Mouse (Mus musculus) hindbrain, embryonic 13.5 days (tissue): ENCODE measurements around the gene Wasf2. TPM values are rescaled to one million over a fixed set of nuclear protein-coding genes. Genes with fewer than 3 reads are reported as not detected.

Experiments used
- ATAC-seq: fragments of 200-750 bp; cut with Nextera tagmentation; 2 replicates; pipeline ENCODE4 v1.8.0; 2017; ENCODE audit warnings: moderate TSS enrichment; ENCODE audit not compliant: low FRiP score
- H3K27ac ChIP-seq: fragments of 300-500 bp; sonication (generic); 2 replicates; pipeline ENCODE4 v1.5.1; 2015; ENCODE audit warnings: inconsistent platforms, mild to moderate bottlenecking, moderate library complexity
- H3K27me3 ChIP-seq: fragments of 300-500 bp; sonication (generic); 2 replicates; pipeline ENCODE4 v1.6.1; 2015; ENCODE audit warnings: mild to moderate bottlenecking, inconsistent platforms
- H3K36me3 ChIP-seq: fragments of 300-500 bp; sonication (generic); 2 replicates; pipeline ENCODE4 v1.6.1; 2015; ENCODE audit warnings: mild to moderate bottlenecking, inconsistent platforms
- H3K4me1 ChIP-seq: fragments of 300-500 bp; sonication (generic); replicated peaks from 2 replicates; pipeline ENCODE4 v1.6.1; 2015; ENCODE audit warnings: inconsistent platforms
- H3K4me2 ChIP-seq: fragments of 300-500 bp; sonication (generic); 2 replicates; pipeline ENCODE4 v1.6.1; 2015; ENCODE audit warnings: inconsistent platforms, mild to moderate bottlenecking, moderate library complexity
- H3K4me3 ChIP-seq: fragments of 300-500 bp; sonication (generic); 2 replicates; pipeline ENCODE4 v1.5.1; 2015; ENCODE audit warnings: mild to moderate bottlenecking, inconsistent platforms
- H3K9ac ChIP-seq: fragments of 300-500 bp; sonication (generic); 2 replicates; pipeline ENCODE4 v1.6.1; 2015; ENCODE audit warnings: mild to moderate bottlenecking, inconsistent platforms
- H3K9me3 ChIP-seq: fragments of 300-500 bp; sonication (generic); 2 replicates; pipeline ENCODE4 v1.6.1; 2016; ENCODE audit warnings: inconsistent platforms
- WGBS: fragments of 180-500 bp; shearing (Covaris S2); methylation state at CpG from one replicate; pipeline ENCODE4 v1.1.7; 2015; 5-methylcytosine and 5-hydroxymethylcytosine counted together
- polyA plus RNA-seq: library from polyadenylated mRNA; unstranded; fragments of >200 nt; fragmentation: Nextera tagmentation; extraction: Ambion mirVana; gene quantifications from 2 replicates; pipeline ENCODE4 v1.2.1, GENCODE M21; 2015

Gene Wasf2
- 33.3 and 35.4 TPM in 2 replicates for polyA plus RNA-seq

- WGBS: under 1% methylated on average over 61 of the region's 65 CpGs
- peak; percentile 95 for ATAC-seq
- peak within 1 kb of the TSS; percentile 78 for H3K27ac ChIP-seq
Observed at GRCm38 (mm10) chr4:133129931-133130889, at the start of gene Wasf2. TSS of gene Wasf2 (plus strand) at chr4:133130505.

GRCm38 (mm10) chr4:133080862-133081261 lies 49.4 kb upstream of the Wasf2 start:
- Histone ChIP-seq H3K4me2 (no peak overlapping the region), H3K9ac (no peak overlapping the region), H3K27me3 (no peaks in the 10 kb centered on the region), H3K36me3 (peaks cover 18% of the 10 kb centered on the region), H3K4me1 (peaks cover 47% of the 10 kb centered on the region), H3K27ac (peak overlapping the region; percentile 12; the same call in 1 of the 2 replicates), H3K4me3 (no peak overlapping the region), H3K9me3 (no peaks in the 10 kb centered on the region)
- ATAC-seq: no peak
- WGBS: 85% methylated on average over 3 of the region's 3 CpGs

More at GRCm38 (mm10) chr4:133129931-133130889, at the start of gene Wasf2:
- peak within 1 kb of the TSS; percentile 77 for H3K4me2 ChIP-seq
- H3K9me3 ChIP-seq: no peaks in the 10 kb centered on the region
- peaks cover 29% of the 10 kb centered on the region for H3K4me1 ChIP-seq
- H3K9ac ChIP-seq: peak within 1 kb of the TSS; percentile 84
- peak within 1 kb of the TSS; percentile 94 for H3K4me3 ChIP-seq
- H3K27me3 ChIP-seq: no peaks in the 10 kb centered on the region
- H3K36me3 ChIP-seq: no peaks in the 10 kb centered on the region

- no peaks in the 10 kb centered on the region for H3K27me3 ChIP-seq
- no peak overlapping the region for H3K27ac ChIP-seq
- WGBS: 91% methylated on average over 6 of the region's 6 CpGs
- H3K4me1 ChIP-seq: peaks cover 47% of the 10 kb centered on the region
- peaks cover 18% of the 10 kb centered on the region for H3K36me3 ChIP-seq
- ATAC-seq: no peak
- H3K4me2 ChIP-seq: no peak overlapping the region
- no peaks in the 10 kb centered on the region for H3K9me3 ChIP-seq
- no peak overlapping the region for H3K9ac ChIP-seq
- H3K4me3 ChIP-seq: no peak overlapping the region
Observed at GRCm38 (mm10) chr4:133082216-133082773, 48.0 kb upstream of the Wasf2 start.

- 17% methylated on average over 3 of the region's 3 CpGs for WGBS
- H3K4me3 ChIP-seq: no peak overlapping the region
- no peaks in the 10 kb centered on the region for H3K9me3 ChIP-seq
- peak; percentile 41 for ATAC-seq
- H3K36me3 ChIP-seq: peaks cover 1% of the 10 kb centered on the region; the same call in 1 of the 2 replicates
- H3K4me1 ChIP-seq: peaks cover 50% of the 10 kb centered on the region
- H3K27me3 ChIP-seq: no peaks in the 10 kb centered on the region
- peak overlapping the region; percentile 85 for H3K27ac ChIP-seq
- H3K4me2 ChIP-seq: peak overlapping the region; percentile 73
- peak overlapping the region; percentile 73 for H3K9ac ChIP-seq
Observed at GRCm38 (mm10) chr4:133083991-133084861, 46.1 kb upstream of the Wasf2 start.

GRCm38 (mm10) chr4:133085011-133085782 lies 45.1 kb upstream of the Wasf2 start:
- 1% methylated on average over 39 of the region's 53 CpGs for whole genome bisulfite sequencing
- Histone ChIP-seq H3K4me1 (peaks cover 51% of the 10 kb centered on the region), H3K36me3 (no peaks in the 10 kb centered on the region), H3K27me3 (no peaks in the 10 kb centered on the region), H3K9ac (peak overlapping the region; percentile 73), H3K4me2 (peak overlapping the region; percentile 73), H3K4me3 (peak overlapping the region; percentile 42), H3K27ac (peak overlapping the region; percentile 85), H3K9me3 (no peaks in the 10 kb centered on the region)
- ATAC-seq: peak; percentile 52

- peak overlapping the region; percentile 73 for H3K4me2 ChIP-seq
- peak overlapping the region; percentile 73 for H3K9ac ChIP-seq
- WGBS: 7% methylated on average over 12 of the region's 12 CpGs
- no peaks in the 10 kb centered on the region for H3K9me3 ChIP-seq
- H3K4me3 ChIP-seq: peak overlapping the region; percentile 42; the same call in 1 of the 2 replicates
- H3K27me3 ChIP-seq: no peaks in the 10 kb centered on the region
- H3K27ac ChIP-seq: peak overlapping the region; percentile 85
- H3K36me3 ChIP-seq: no peaks in the 10 kb centered on the region
- ATAC-seq: peak; percentile 18; the same call in 1 of the 2 replicates
- H3K4me1 ChIP-seq: peaks cover 57% of the 10 kb centered on the region
Observed at GRCm38 (mm10) chr4:133085783-133086342, 44.4 kb upstream of the Wasf2 start.

GRCm38 (mm10) chr4:133087177-133087714 lies 43.1 kb upstream of the Wasf2 start:
- Histone ChIP-seq H3K4me2 (no peak overlapping the region), H3K9ac (peak overlapping the region; percentile 29; the same call in 1 of the 2 replicates), H3K4me3 (no peak overlapping the region), H3K27ac (no peak overlapping the region), H3K27me3 (no peaks in the 10 kb centered on the region), H3K9me3 (no peaks in the 10 kb centered on the region), H3K4me1 (peaks cover 71% of the 10 kb centered on the region), H3K36me3 (no peaks in the 10 kb centered on the region)
- 85% methylated on average over 6 of the region's 6 CpGs for WGBS
- no peak for ATAC-seq

- H3K27ac ChIP-seq: no peak overlapping the region
- H3K4me2 ChIP-seq: no peak overlapping the region
- H3K9ac ChIP-seq: peak overlapping the region; percentile 29
- H3K4me1 ChIP-seq: peaks cover 77% of the 10 kb centered on the region
- H3K27me3 ChIP-seq: no peaks in the 10 kb centered on the region
- WGBS: 46% methylated on average over 8 of the region's 8 CpGs
- no peaks in the 10 kb centered on the region for H3K36me3 ChIP-seq
- no peak overlapping the region for H3K4me3 ChIP-seq
- no peaks in the 10 kb centered on the region for H3K9me3 ChIP-seq
- ATAC-seq: no peak
Observed at GRCm38 (mm10) chr4:133087835-133088234, 42.5 kb upstream of the Wasf2 start.

GRCm38 (mm10) chr4:133089319-133089718 lies 41.0 kb upstream of the Wasf2 start:
- Histone ChIP-seq H3K4me1 (peaks cover 83% of the 10 kb centered on the region), H3K27ac (no peak overlapping the region), H3K4me3 (no peak overlapping the region), H3K9ac (no peak overlapping the region), H3K36me3 (no peaks in the 10 kb centered on the region), H3K9me3 (no peaks in the 10 kb centered on the region), H3K27me3 (no peaks in the 10 kb centered on the region), H3K4me2 (no peak overlapping the region)
- WGBS: 85% methylated on average over 9 of the region's 9 CpGs
- no peak for ATAC-seq

GRCm38 (mm10) chr4:133089802-133090201 lies 40.5 kb upstream of the Wasf2 start:
- Histone ChIP-seq H3K4me3 (no peak overlapping the region), H3K9ac (peak overlapping the region; percentile 55), H3K27me3 (no peaks in the 10 kb centered on the region), H3K36me3 (no peaks in the 10 kb centered on the region), H3K4me2 (no peak overlapping the region), H3K9me3 (no peaks in the 10 kb centered on the region), H3K27ac (peak overlapping the region; percentile 91), H3K4me1 (peaks cover 83% of the 10 kb centered on the region)
- 76% methylated on average over 4 of the region's 4 CpGs for WGBS
- no peak for ATAC-seq
